Mouse (Mus musculus) adrenal gland, adult 8-10 months (tissue): Measurements from ENCODE around the gene Glyctk. TPM values are rescaled to one million over a fixed set of nuclear protein-coding genes. Genes with fewer than 3 reads are reported as not detected.
A peak's percentile ranks its signal among the peaks of the same experiment; 100 is the strongest.

Experiments
- DNase-seq: peaks from one replicate; pipeline ENCODE4 v3.0.0; 2022
- microRNA-seq, 2 experiments: library from miRNA; unstranded; fragments of <30 nt; microRNA quantifications; one replicate each; pipeline ENCODE4 v1.2.0; 2022
- total RNA-seq, 4 experiments: library from RNA; stranded (reverse); gene quantifications; 2 replicates each; pipeline ENCODE4 v1.2.4; 2022

The Glyctk gene
- total RNA-seq, 4 experiments from 2014 or later, result 1.9 to 5.4 (median 3.0) TPM

DNA sequence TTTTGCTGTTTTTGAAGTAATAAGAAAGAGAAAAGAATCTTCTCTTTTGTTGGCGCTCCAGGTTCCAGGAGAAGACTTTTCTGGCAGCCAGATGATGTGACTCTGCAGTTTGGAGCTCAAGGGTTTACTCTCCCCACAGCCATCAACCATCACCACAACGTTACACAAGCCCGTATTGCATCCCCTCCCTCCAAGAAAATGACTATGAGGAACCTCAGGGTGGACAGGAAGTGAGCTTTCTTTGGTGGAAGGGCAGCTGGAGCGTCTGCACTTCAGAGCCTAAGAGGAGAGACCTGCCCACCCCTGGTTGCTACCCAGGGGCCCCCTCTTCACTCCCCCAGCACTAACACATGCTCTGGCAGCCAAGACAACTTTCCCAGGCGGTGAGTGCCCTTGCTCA, 10.7 kb downstream of the Glyctk start:
- DNase-seq, result no peak

DNA sequence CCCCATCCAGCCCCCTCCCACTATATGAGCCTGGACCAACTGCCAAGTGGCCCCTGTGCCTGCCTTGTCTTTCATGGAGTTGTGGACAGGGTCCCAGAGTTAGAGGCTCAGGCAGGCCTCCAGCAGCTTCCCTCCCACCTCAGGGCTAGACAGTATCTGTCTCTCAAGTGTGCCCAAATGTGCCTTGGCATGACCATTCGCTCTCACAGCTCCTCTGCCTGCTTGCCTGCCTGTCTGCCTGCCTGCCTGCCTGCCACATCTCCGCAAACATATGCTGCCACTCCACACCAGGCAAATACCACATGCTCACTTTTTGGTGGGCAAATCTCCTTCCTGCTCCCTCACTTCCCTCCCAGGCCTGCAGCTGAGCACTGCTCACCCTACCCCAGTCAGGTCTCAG, 12.4 kb downstream of the Glyctk start:
- no peak for DNase-seq

DNA sequence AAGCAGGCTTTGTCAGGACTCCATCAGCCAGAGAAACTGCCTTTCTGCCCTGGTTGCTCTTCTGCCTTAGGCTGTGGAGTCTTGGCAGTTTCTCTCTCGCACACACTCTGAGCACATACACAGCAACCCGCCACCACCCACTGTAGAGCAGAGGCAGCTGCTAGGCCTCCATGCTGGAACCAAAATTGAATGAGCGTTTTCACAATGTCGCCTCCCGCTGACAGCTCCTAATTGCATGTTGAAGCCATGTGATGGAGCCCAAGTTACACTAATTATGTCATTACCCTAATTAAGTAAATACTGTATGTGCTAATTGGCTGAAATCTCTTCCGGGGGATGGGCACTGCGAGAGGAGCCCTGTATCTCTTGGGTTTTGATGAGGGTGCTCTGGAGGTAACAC, 13.8 kb downstream of the Glyctk start:
- no peak for DNase-seq

DNA sequence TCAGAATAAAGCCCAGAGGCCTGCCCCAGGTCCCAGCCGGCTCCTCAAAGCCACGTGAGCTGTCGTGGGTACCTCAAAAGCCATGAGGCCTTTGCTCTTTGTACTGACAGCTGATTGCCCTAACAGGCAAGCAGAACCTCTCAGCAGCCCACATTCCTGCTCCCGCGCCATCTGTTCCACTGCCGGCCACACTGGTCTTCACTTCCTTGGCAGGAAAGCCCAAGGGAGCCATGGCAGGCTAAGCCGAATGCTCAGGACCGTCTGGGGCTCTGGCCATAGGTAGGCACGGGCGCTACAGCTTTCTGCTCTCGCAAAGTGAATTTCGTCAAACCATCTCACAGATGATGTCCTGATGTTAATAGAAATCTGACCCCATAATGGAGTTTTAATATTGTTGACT, 16.0 kb downstream of the Glyctk start:
- DNase-seq, result no peak

DNA sequence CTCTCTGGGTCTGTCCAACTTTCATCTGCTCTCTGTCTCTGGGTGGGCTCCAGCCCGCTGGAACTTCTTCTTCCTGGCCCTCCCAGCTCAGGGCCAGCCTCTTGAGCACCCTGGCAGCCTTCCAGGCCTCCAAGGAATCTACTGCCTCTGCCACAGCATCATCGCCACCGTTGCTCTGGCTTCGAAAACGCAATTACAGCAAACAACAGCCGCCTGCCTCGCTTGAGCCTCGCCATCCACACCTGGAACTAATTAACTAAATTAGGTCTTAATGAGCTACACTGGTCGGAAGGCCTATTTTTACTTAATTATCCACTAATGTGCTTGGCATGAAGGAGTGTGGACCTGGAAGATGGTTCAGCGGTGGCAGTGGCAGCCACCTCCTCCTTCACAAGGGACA, 18.2 kb downstream of the Glyctk start:
- DNase-seq, result no peak

DNA sequence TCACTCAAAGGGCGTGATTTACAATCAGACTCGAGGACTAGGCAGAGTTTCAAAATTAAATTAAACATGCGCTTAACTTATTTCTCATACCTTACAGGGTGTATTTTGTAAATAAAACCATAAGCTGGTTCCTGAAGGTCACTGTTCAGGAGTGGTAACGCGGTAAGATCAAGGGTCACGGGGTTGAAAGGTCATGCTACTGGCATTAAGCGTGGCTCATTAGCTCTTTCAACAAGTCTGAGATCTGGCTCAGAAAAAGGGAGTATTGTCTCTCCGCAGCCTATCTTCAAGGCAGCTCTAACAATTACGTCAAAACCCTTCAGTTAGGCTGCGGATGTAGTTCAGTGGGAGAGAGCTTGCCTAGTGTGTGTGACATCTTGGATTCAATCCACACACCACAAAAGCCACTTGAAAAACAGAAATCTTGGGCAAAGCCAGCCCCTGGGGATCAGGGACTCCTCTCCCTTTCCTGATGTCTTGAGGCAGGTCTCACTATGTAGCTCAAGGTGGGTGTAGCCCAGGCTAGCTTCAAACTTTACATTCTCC, 20.2 kb downstream of the Glyctk start:
- no peak for DNase-seq

DNA sequence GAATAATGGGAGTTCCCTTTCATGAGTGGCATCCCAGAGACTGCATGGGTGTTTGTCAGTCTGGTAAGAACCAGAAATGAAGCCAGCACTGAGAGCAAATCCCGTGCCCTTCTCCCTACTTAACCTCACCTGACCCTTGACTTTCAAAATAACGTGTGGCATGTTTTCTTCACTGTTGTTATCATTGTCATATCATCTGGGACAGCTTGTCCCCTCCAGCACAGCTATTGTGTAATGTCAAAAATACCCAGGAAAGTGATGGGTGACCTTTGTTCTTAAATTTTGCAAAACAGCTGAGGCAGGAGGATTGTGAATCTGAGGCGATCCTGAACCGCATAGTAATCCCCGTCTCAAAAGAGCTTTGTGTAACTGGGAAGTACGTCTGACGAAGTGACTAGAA, 27.7 kb downstream of the Glyctk start:
- no peak for DNase-seq

DNA sequence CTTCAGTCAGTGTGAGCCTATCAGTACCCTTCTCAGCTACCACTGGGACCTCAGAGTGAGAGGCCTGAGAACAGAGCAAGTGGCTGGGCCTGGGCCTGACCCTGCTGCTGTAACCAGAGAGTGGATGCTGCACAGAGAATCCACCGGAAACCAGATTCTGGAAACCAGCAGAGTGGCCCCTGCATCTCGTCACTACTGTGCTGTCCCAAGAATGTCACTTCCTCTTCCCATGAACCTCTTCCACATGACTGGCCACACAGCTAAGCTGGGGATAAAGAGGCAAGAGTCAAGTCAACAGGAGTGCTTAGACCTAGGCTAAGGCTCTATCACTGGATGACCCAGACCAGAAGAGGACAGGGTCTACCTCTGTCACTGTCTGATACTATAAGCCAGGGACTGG, 28.9 kb downstream of the Glyctk start:
- DNase-seq, result no peak

DNA sequence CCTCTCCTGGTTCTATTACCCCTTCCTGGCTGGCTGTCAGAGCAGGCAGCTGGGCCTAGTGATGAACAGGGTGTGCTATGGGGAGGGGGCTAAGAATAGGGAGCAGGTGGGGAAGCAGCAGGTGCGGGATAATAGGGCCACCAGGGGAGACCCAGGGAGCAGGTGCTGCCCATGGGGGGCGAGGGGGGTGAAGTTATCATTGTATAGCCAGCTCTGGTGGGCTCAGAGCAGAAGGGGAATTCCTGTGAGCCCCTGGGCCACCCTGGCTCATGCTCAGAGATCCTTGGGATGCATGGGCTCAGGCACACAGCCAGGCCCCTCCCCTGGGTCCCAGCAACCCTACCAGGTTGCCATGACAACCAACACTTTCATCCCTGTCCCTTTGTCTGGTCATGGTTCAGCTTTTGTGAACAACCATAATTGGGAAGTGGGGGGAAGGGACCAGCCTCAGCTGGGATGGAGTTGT, 31.1 kb downstream of the Glyctk start:
- DNase-seq, result no peak

DNA sequence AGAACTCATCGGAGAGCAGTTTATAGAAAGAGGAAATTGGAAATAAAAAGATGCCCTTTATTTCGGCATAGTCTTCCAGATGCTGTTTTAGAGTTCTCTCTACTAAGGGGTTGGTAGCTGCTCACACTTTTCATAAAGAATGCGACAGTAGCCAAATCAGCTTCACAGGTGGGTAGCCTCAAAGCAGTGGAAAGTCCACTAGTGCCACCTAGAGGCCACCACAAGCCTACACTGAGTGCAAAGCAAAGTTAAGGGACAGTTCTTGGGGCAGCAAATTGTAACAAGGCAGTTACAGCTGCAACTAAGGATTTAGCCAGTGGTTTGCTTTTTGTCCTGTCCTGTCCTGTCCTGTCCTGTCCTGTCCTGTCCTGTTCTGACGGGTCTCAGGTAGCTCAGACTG, 34.3 kb downstream of the Glyctk start:
- DNase-seq, result no peak

DNA sequence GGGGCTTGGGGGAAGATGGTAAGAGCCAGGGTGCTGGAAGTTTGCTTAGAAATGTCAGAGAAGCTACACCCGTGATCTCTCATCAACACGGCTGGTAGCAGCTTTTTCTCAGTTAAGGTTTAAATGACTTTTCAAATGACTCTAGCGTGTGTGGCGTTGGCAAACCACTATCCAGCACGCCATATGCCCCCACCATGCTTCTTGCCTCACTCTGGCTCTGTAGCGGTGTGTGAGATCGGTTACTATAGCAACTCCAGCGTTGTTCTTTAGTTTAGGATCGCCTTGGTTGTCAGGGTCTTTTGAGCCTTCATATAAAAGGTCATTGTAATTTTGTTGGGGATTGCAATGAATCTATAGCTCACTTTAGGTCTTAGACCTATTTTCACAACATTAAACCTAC, 38.9 kb downstream of the Glyctk start:
- no peak for DNase-seq

DNA sequence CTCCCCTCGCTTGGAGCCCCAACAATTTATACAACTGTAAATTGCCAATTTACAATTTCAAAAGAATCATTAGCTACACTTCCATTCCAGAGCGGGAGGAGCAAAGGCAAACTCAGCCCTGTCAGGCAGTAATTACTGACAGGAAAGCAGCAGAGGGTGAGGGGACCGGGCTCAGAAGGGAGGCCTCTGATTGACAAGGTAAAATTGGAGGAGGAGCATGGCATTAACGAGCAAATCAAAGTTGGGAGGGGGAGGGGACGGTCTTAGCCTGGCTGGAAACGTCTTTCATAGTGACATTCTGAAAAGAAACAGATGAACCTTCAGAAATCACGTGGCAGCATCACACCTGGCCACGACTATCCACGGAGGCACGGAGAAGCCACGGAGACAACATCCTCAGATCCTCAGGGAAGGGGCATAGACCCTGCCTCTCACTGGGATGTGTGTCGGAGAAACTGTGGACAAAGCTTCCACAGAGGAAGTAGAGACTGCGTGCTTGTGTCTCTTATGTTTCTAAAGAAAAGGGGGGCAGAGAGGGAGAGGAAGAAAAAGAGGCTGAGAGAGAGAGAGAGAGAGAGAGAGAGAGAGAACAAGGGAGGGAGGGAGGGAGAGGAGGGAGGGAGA, 42.0 kb downstream of the Glyctk start:
- no peak for DNase-seq

DNA sequence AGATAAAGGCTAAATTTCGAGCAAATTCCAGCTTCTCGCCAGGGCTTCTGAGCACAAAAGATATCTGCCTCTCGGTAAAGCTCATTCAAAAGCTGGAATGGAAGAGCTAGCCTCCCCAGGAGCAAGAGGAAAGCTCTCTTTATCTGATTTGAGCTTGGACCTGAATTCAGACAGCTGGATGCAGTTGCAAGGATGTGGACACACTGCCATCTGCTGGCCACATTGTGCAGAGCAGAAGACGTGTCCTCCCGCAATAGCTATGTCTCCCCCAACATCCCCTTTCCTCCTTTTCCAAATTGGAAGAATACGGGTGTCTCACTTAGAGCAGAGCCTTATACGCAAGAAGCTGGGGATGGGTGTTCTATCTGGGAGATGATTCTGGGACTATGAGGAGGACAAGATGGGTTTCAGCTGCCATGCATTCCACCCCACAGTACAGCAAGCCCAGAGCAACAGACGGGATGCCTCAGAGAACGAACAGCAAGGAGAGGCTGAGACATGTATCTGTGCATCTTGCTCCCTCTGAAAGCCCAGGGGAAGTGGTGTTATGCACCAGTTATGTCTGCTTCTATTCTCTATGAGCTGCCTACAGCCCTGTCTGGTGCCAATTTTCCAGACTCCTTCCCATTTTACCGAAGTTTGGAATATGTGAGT, 45.0 kb downstream of the Glyctk start:
- peak; percentile 21 for DNase-seq

DNA sequence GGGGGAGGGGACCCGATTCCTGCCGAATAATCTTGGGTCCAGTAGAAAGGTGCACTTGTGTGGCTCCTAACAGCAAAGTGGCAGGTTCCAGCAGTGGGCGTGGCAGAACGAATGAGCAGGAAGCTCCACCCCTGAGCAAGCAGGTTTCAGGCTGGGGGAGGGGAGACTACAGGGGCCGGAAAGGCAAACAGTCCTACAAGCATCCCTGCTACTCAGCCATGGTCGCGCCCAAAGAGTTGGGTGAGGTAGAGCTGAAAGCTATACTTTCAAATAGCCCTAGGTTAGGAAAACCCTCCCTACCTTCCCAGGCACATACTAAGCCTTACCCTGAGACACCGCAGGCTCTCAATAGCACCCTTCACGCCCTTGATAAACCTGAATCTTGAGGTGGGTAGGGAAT, 51.7 kb downstream of the Glyctk start:
- DNase-seq, result no peak

DNA sequence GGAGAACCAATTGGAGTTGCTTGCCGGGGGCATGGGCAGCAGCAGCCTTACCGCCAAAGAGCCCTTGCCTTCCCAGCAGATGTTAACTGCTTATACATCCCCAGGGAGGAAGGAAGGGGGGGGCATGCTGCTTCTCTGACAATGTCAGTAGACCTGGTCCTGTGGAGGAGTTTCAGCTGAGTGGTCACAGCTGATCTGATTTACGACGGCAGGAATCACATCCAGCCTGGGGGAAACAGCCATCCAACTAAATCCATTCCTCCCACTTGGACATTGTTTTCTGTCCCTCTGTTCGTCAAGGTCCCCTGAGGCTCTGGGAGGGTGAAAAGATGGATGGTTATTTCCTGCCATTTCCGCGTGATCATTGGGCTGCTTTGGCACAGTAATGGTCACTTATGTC, 53.5 kb downstream of the Glyctk start:
- DNase-seq, result no peak

Small RNA genes within 50 kb of the gene (microRNA-seq; reads per million reads assigned to microRNA genes)
- gene Mir135a-1 (0 reads per million in 2 experiments), gene Mirlet7g (129,207 to 148,564 reads per million in 2 experiments)

Other genes starting within 250 kb of the Glyctk start
- 1 to 10 TPM; 2.3 to 9.6 (median 5.9) TPM for gene Col6a5, start 197.5 kb downstream of the Glyctk start, total RNA-seq
- gene Col6a4, start 61.4 kb downstream of the Glyctk start, total RNA-seq, result 1 to 10 TPM in 1 of 4 experiments, under 1 TPM in 3; 0.11 to 1.2 (median 0.58) TPM
- gene Wdr82, start 12.8 kb upstream of the Glyctk start, total RNA-seq, result 100 to 1,000 TPM in 2 of 4 experiments, 10 to 100 TPM in 2; 64.6 to 102 (median 99.7) TPM
- gene Ppm1m, start 41.6 kb upstream of the Glyctk start, total RNA-seq, result 100 to 1,000 TPM in 3 of 4 experiments, 10 to 100 TPM in 1; 95.9 to 143 (median 121) TPM
- 100 to 1,000 TPM in 3 of 4 experiments, 10 to 100 TPM in 1; 92.9 to 136 (median 118) TPM for gene Twf2, start 45.0 kb upstream of the Glyctk start, total RNA-seq
- gene Tlr9, start 64.5 kb upstream of the Glyctk start, total RNA-seq, result 1 to 10 TPM in 3 of 4 experiments, under 1 TPM in 1; 0.98 to 2.7 (median 1.5) TPM
- 1,000 to 10,000 TPM in 3 of 4 experiments, 100 to 1,000 TPM in 1; 739 to 2,154 (median 1,752) TPM for gene Alas1, start 90.5 kb upstream of the Glyctk start, total RNA-seq
- gene Poc1a, start 122.9 kb upstream of the Glyctk start, total RNA-seq, result 1 to 10 TPM; 3.9 to 6.5 (median 5.5) TPM
- gene Dusp7, start 210.5 kb upstream of the Glyctk start, total RNA-seq, result 10 to 100 TPM; 13.1 to 22.0 (median 18.4) TPM